Mouse (Mus musculus): ENCODE results near the gene Tuba1c. TPM values are rescaled to one million over a fixed set of nuclear protein-coding genes. Genes with fewer than 3 reads are reported as not detected.
"Not testable (repeated sequence)": the region's sequence is repeated elsewhere in the genome, so short reads cannot be mapped to it uniquely, and the experiment has no call there.

The Tuba1c gene
- polyA plus RNA-seq, 1 experiment: 28.1 TPM

- 0 out of 2 replicates have a peak overlapping the region, but pooled peaks have one; percentile 20 for H3K27ac ChIP-seq (replicated peaks; ENCODE audit: low read depth, low read length)
- H3K4me1 ChIP-seq (ENCODE audit: control insufficient read depth, insufficient read depth, insufficient read length, low read length): 0 out of 2 replicates have a peak, but pooled peaks cover 2% of the 10 kb centered on the region
- peak overlapping the region; percentile 21; the same call in 1 of the 2 replicates for H3K4me3 ChIP-seq (ENCODE audit: insufficient read depth, low read depth, low read length)
Measured at GRCm38 (mm10) chr15:99032726-99033250, 3.1 kb downstream of the Tuba1c start.

GRCm38 (mm10) chr15:99033498-99034270 lies 4.0 kb downstream of the Tuba1c start:
- 0 out of 2 replicates have a peak overlapping the region, but pooled peaks have one; percentile 20 for H3K27ac ChIP-seq (replicated peaks; ENCODE audit: low read depth, low read length)
- no peak overlapping the region for H3K4me3 ChIP-seq (ENCODE audit: insufficient read depth, low read depth, low read length)

GRCm38 (mm10) chr15:99035431-99035830 lies 5.7 kb downstream of the Tuba1c start:
- Histone ChIP-seq H3K27ac (replicated peaks; ENCODE audit: low read depth, low read length) (no peak overlapping the region), H3K4me3 (ENCODE audit: insufficient read depth, low read depth, low read length) (no peak overlapping the region), H3K4me1 (ENCODE audit: control insufficient read depth, insufficient read depth, insufficient read length, low read length) (0 out of 2 replicates have a peak, but pooled peaks cover 2% of the 10 kb centered on the region)

More at GRCm38 (mm10) chr15:99033498-99034270, 4.0 kb downstream of the Tuba1c start:
- 0 out of 2 replicates have a peak, but pooled peaks cover 2% of the 10 kb centered on the region for H3K4me1 ChIP-seq (ENCODE audit: control insufficient read depth, insufficient read depth, insufficient read length, low read length)

- Histone ChIP-seq H3K27ac (replicated peaks; ENCODE audit: low read depth, low read length) (no peak overlapping the region), H3K4me3 (ENCODE audit: insufficient read depth, low read depth, low read length) (no peak overlapping the region), H3K4me1 (ENCODE audit: control insufficient read depth, insufficient read depth, insufficient read length, low read length) (no peaks in the 10 kb centered on the region)
Measured at GRCm38 (mm10) chr15:99036249-99036905, 6.7 kb downstream of the Tuba1c start.

- H3K4me3 ChIP-seq (ENCODE audit: insufficient read depth, low read depth, low read length): no peak overlapping the region
- no peaks in the 10 kb centered on the region for H3K4me1 ChIP-seq (ENCODE audit: control insufficient read depth, insufficient read depth, insufficient read length, low read length)
- no peak overlapping the region for H3K27ac ChIP-seq (replicated peaks; ENCODE audit: low read depth, low read length)
Measured at GRCm38 (mm10) chr15:99038025-99038424, 8.3 kb downstream of the Tuba1c start.

GRCm38 (mm10) chr15:99038797-99039196 lies 9.1 kb downstream of the Tuba1c start:
- no peaks in the 10 kb centered on the region for H3K4me1 ChIP-seq (ENCODE audit: control insufficient read depth, insufficient read depth, insufficient read length, low read length)
- no peak overlapping the region for H3K4me3 ChIP-seq (ENCODE audit: insufficient read depth, low read depth, low read length)

GRCm38 (mm10) chr15:99039306-99039705 lies 9.6 kb downstream of the Tuba1c start:
- H3K4me3 ChIP-seq (ENCODE audit: insufficient read depth, low read depth, low read length): no peak overlapping the region
- no peaks in the 10 kb centered on the region for H3K4me1 ChIP-seq (ENCODE audit: control insufficient read depth, insufficient read depth, insufficient read length, low read length)
- H3K27ac ChIP-seq (replicated peaks; ENCODE audit: low read depth, low read length): no peak overlapping the region

More at GRCm38 (mm10) chr15:99038797-99039196, 9.1 kb downstream of the Tuba1c start:
- no peak overlapping the region for H3K27ac ChIP-seq (replicated peaks; ENCODE audit: low read depth, low read length)

GRCm38 (mm10) chr15:99039996-99040919 lies 10.6 kb downstream of the Tuba1c start:
- no peak overlapping the region for H3K27ac ChIP-seq (replicated peaks; ENCODE audit: low read depth, low read length)
- H3K4me1 ChIP-seq (ENCODE audit: control insufficient read depth, insufficient read depth, insufficient read length, low read length): no peaks in the 10 kb centered on the region
- H3K4me3 ChIP-seq (ENCODE audit: insufficient read depth, low read depth, low read length): no peak overlapping the region

GRCm38 (mm10) chr15:99040920-99041856 lies 11.5 kb downstream of the Tuba1c start:
- Histone ChIP-seq H3K4me1 (ENCODE audit: control insufficient read depth, insufficient read depth, insufficient read length, low read length) (no peaks in the 10 kb centered on the region), H3K4me3 (ENCODE audit: insufficient read depth, low read depth, low read length) (no peak overlapping the region), H3K27ac (replicated peaks; ENCODE audit: low read depth, low read length) (no peak overlapping the region)

GRCm38 (mm10) chr15:99042334-99042733 lies 12.6 kb downstream of the Tuba1c start:
- Histone ChIP-seq H3K27ac (replicated peaks; ENCODE audit: low read depth, low read length) (no peak overlapping the region), H3K4me1 (ENCODE audit: control insufficient read depth, insufficient read depth, insufficient read length, low read length) (no peaks in the 10 kb centered on the region), H3K4me3 (ENCODE audit: insufficient read depth, low read depth, low read length) (no peak overlapping the region)

- Histone ChIP-seq H3K4me3 (ENCODE audit: insufficient read depth, low read depth, low read length) (no peak overlapping the region), H3K4me1 (ENCODE audit: control insufficient read depth, insufficient read depth, insufficient read length, low read length) (no peaks in the 10 kb centered on the region), H3K27ac (replicated peaks; ENCODE audit: low read depth, low read length) (peak overlapping the region; percentile 19; the same call in 1 of the 2 replicates)
Measured at GRCm38 (mm10) chr15:99044854-99045253, 15.2 kb downstream of the Tuba1c start.

- H3K4me3 ChIP-seq (ENCODE audit: insufficient read depth, low read depth, low read length); H3K4me1 ChIP-seq (ENCODE audit: control insufficient read depth, insufficient read depth, insufficient read length, low read length); H3K27ac ChIP-seq (replicated peaks; ENCODE audit: low read depth, low read length): not testable (repeated sequence)
Measured at GRCm38 (mm10) chr15:99045734-99046133, 16.0 kb downstream of the Tuba1c start.

GRCm38 (mm10) chr15:99049473-99050253 lies 20.0 kb downstream of the Tuba1c start:
- Histone ChIP-seq H3K27ac (replicated peaks; ENCODE audit: low read depth, low read length) (no peak overlapping the region), H3K4me1 (ENCODE audit: control insufficient read depth, insufficient read depth, insufficient read length, low read length) (no peaks in the 10 kb centered on the region), H3K4me3 (ENCODE audit: insufficient read depth, low read depth, low read length) (no peak overlapping the region)
